Mouse (Mus musculus): ENCODE results near the gene March8.

DNA sequence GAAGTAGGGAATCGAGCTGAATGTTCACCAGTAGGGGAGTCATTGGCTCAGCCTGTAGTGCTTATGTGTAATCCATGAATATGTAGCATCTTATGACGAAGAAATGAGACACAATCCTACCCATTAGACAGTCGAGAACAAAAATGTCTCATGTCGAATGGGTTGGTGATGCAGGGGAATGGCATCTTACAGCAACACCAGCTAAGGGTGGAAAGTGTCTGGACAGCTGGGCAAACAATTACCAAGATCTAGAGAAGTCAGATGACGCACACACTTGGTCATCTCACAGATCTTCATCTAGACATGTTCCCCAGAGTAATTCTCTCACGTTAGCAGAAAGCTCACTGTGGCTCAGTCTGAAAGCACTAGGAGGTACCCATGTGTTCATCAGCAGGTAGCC lies 101.0 kb downstream of the March8 start:
- TF ChIP-seq CTCF (IDR thresholded peaks at IDR 0.05; ENCODE audit: extremely low read depth, insufficient read depth, insufficient read length, insufficient replicate concordance) (no peak), POLR2A (IDR thresholded peaks at IDR 0.05; ENCODE audit: low read depth, low read length) (no peak)

Data from spleen, adult 2 months (tissue).